Mouse (Mus musculus): ENCODE data around the gene Cox6a1. TPM values are rescaled to one million over a fixed set of nuclear protein-coding genes. Genes with fewer than 3 reads are reported as not detected.
A peak's percentile ranks its signal among the peaks of the same experiment; 100 is the strongest.
"Not testable (repeated sequence)": the region's sequence is repeated elsewhere in the genome, so short reads cannot be mapped to it uniquely, and the experiment has no call there.

Gene Cox6a1
- 981 and 995 TPM in 2 replicates for polyA plus RNA-seq (2015; fragmentation: Nextera tagmentation; extraction: Ambion mirVana)

DNA sequence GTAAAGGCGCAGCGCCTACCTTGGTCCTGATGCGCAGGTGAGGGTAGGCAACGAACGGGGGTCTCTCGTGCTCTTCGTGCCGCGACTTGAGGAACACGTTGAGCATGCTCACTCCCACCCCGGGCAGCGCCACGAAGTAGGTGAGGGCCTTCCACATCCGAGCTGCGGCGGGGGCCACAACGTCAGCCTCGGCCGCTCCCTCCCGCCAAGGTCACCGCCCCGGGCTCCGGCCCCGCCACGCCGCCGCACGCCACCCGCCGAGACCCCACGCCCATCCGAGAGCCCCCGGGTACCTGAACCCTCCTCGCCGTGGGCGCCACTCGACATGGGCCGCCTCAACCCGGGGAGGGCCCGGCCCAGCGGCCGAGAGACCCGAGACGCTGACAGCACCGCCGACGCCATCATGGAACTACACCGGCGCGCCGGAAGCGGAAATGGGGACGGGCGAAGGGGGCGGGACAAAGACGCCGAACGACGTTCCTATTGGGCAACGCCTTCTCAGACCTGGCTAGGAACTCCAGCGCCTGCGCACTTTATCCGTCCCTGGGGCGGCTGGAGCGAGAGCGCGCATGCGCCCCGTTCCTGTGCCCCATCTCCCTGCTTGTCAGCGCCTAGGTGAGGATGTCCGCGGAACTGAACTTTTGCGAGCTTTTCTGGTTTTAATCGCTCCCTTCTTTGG is at the start of gene Cox6a1:
TSS of gene Cox6a1 (minus strand) at position 436 of the 679 bp plus-strand sequence.
- Histone ChIP-seq H3K9ac (peak within 1 kb of the TSS; percentile 91), H3K27me3 (no peaks in the 10 kb centered on the region), H3K27ac (peak within 1 kb of the TSS; percentile 80), H3K4me1 (peaks cover 22% of the 10 kb centered on the region), H3K9me3 (replicated peaks) (no peaks in the 10 kb centered on the region; the same call in 1 of the 2 replicates), H3K36me3 (peaks cover 34% of the 10 kb centered on the region), H3K4me3 (replicated peaks) (peak within 1 kb of the TSS; percentile 94), H3K4me2 (peak within 1 kb of the TSS; percentile 88)
- WGBS = under 1% methylated on average over 74 of the region's 74 CpGs
- ATAC-seq (replicated peaks; ENCODE audit: low FRiP score) = peak; percentile 94

DNA sequence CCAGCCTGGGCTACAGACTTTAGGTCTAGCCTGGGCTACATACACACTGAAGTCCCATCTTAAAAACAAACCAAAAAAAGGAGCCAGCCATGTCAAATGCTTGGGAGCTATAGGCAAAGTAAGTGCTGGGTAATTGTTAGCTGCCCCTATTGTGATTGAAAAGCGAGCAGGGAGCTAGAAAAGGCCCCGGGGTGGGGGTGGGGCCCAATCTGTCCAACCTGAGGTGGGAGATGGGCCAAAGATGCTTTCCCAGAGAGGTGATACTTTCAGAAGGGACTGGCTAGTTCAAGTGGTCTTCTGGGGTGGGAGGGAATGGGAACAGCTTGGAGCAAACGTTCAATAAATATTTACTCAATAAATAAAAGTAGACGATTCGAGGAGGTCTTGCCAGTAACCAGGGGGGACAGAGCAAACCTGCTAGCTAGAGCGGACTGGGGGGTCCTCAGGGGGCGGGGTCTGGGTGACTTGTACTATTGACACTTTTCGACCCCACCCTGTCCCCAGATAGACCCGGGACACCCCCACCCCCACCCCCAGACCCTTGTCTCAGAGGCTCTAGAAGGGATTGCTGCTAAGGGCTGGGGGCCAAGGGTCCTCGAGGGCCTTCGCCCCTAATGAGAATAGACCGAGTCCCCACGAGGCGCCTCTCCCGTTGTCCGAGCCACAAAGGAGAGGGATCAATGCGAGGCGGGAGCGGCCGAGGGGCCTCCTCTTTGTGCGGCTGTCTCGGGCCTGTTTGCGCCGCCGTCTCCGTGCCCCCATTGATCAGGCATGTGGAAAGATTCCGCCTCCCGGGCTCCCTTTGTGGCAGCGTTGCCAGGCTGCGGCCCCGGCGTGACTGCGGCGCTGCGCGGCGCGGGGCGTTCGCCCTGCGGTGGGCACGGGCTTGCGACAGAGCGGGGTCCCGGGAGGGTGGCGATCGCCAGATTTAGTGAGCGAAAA is 49.3 kb upstream of the Cox6a1 start:
- no peak for ATAC-seq (replicated peaks; ENCODE audit: low FRiP score)
- WGBS = 3% methylated on average over 47 of the region's 48 CpGs

DNA sequence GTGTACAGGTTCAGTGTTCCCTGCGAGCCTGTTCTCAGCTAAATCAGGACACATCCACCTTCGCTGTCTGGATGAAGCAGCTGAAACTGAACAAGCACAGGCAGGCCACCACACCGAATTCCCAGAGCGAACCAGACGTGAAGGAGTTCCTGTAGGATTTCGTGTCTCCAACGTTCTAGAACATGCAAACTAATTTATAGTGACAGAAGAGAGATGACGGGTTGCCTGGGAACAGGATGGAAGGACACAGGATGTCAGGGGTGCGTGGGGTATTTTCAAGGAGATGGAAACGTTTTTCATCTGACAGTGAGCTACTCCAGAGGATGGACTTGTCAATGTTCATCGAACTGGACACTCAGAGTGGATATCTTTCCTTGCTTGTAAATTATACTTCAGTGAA is 47.9 kb upstream of the Cox6a1 start:
- peaks cover 47% of the 10 kb centered on the region for H3K4me1 ChIP-seq
- H3K36me3 ChIP-seq = no peaks in the 10 kb centered on the region
- no peak for ATAC-seq (replicated peaks; ENCODE audit: low FRiP score)
- no peak overlapping the region for H3K9ac ChIP-seq
- 45% methylated on average over 11 of the region's 11 CpGs for WGBS
- H3K27me3 ChIP-seq = peaks cover 7% of the 10 kb centered on the region; the same call in 1 of the 2 replicates
- H3K9me3 ChIP-seq (replicated peaks) = no peaks in the 10 kb centered on the region
- no peak overlapping the region for H3K27ac ChIP-seq
- H3K4me2 ChIP-seq = no peak overlapping the region
- H3K4me3 ChIP-seq (replicated peaks) = no peak overlapping the region

More for the DNA sequence above, 49.3 kb upstream of the Cox6a1 start:
- Histone ChIP-seq H3K4me3 (replicated peaks) (peak overlapping the region; percentile 46), H3K9me3 (replicated peaks) (no peaks in the 10 kb centered on the region), H3K27me3 (peaks cover 7% of the 10 kb centered on the region; the same call in 1 of the 2 replicates), H3K9ac (peak overlapping the region; percentile 58), H3K4me1 (peaks cover 42% of the 10 kb centered on the region), H3K36me3 (no peaks in the 10 kb centered on the region), H3K27ac (peak overlapping the region; percentile 56), H3K4me2 (peak overlapping the region; percentile 88)

DNA sequence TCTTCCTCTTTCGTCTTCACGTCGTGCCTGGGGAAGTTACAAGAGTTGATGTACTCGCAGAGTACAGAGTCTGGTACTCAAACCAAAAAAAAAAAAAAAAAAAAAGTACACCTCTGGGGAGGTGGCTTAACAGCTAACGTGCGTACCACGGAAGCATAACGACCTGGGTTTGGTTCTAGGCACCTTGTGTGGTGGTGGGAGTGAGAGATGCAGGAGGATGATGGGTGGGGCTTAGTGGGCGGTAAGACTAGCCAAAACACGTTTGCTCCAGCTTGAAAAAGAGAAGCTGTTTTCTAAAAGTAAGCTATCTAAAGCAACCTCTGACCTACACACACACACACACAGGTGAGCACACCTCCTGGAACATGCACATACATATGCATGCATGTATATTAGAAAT is 46.1 kb upstream of the Cox6a1 start:
- peak overlapping the region; percentile 27 for H3K4me2 ChIP-seq
- H3K9ac ChIP-seq = no peak overlapping the region
- no peak for ATAC-seq (replicated peaks; ENCODE audit: low FRiP score)
- H3K9me3 ChIP-seq (replicated peaks) = no peaks in the 10 kb centered on the region
- 10% methylated on average over 10 of the region's 10 CpGs for WGBS
- H3K4me1 ChIP-seq = peaks cover 47% of the 10 kb centered on the region
- 0 out of 2 replicates have a peak, but pooled peaks cover 3% of the 10 kb centered on the region for H3K27me3 ChIP-seq
- H3K36me3 ChIP-seq = no peaks in the 10 kb centered on the region
- H3K4me3 ChIP-seq (replicated peaks) = no peak overlapping the region
- peak overlapping the region; percentile 60 for H3K27ac ChIP-seq

DNA sequence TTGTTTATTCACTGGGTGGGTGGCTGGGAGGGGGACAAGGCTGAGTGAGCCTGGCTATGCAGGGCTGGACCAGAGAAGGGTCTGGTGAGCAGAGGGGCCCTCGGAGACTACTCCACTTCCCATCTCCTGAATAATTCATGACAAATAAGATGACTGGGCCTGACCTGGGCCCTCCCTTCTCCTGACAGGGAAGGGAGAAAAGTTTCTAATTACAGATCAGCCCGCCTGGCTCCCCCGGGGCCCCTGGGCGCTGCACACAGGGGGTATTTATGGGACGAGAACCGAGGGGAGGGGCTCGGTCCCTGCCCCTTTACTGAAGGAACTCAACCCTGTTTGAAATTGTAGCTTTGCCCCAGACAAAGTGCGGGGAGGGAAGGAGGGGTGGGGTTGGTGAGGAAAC is 45.4 kb upstream of the Cox6a1 start:
- Histone ChIP-seq H3K36me3 (no peaks in the 10 kb centered on the region), H3K4me2 (peak overlapping the region; percentile 27), H3K27me3 (0 out of 2 replicates have a peak, but pooled peaks cover 3% of the 10 kb centered on the region), H3K9me3 (replicated peaks) (no peaks in the 10 kb centered on the region), H3K4me3 (replicated peaks) (no peak overlapping the region), H3K27ac (peak overlapping the region; percentile 60), H3K9ac (no peak overlapping the region), H3K4me1 (peaks cover 47% of the 10 kb centered on the region)
- 3% methylated on average over 8 of the region's 8 CpGs for WGBS
- peak; percentile 93 for ATAC-seq (replicated peaks; ENCODE audit: low FRiP score)

DNA sequence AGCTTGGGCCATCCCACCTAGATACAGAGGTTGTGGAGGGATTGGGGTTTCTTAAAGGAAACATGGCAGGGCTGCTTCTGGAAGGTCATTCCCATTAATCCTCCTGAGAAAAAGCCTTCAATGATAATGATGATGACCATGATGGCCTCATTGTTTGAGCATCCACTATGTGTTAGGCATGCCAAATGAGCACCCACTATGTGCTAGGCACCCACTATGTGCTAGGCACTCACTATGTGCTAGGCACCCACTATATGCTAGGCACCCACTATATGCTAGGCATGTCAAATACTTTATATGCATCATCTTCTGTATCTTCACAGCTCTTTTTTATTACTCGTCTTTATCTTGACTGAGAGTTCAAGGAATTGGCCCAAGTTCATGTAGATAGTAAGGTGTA is 44.2 kb upstream of the Cox6a1 start:
- WGBS = 80% methylated on average over 1 of the region's 1 CpGs
- H3K9ac ChIP-seq = no peak overlapping the region
- no peaks in the 10 kb centered on the region for H3K36me3 ChIP-seq
- ATAC-seq (replicated peaks; ENCODE audit: low FRiP score) = no peak
- no peak overlapping the region for H3K4me2 ChIP-seq
- no peak overlapping the region for H3K27ac ChIP-seq
- H3K9me3 ChIP-seq (replicated peaks) = no peaks in the 10 kb centered on the region
- H3K4me3 ChIP-seq (replicated peaks) = no peak overlapping the region
- H3K4me1 ChIP-seq = peaks cover 35% of the 10 kb centered on the region
- H3K27me3 ChIP-seq = 0 out of 2 replicates have a peak, but pooled peaks cover 3% of the 10 kb centered on the region

DNA sequence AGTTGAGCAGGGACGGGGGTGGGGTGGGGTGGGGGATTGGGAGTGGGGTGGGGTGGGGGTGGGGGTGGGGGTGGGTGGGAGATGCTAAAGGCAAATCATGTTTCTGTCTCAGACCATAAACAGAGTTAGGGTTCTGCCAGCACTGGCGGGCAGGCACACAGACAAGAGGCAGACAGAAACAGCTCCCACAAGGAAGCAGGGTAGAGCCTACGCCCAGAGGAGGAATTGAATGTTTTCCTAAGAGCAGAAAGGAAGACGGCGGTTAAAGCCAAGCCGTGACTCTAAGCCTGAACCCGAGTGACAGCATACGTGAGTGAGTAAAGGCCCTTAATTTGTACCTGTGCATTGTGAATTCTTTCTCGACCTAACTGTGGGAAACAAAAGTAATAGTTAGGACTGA is 43.2 kb upstream of the Cox6a1 start:
- Histone ChIP-seq H3K9me3 (replicated peaks) (no peaks in the 10 kb centered on the region), H3K9ac (no peak overlapping the region), H3K27ac (peak overlapping the region; percentile 20; the same call in 1 of the 2 replicates), H3K4me1 (peaks cover 32% of the 10 kb centered on the region), H3K27me3 (no peaks in the 10 kb centered on the region), H3K4me2 (no peak overlapping the region), H3K36me3 (no peaks in the 10 kb centered on the region), H3K4me3 (replicated peaks) (no peak overlapping the region)
- ATAC-seq (replicated peaks; ENCODE audit: low FRiP score) = no peak
- WGBS = 16% methylated on average over 9 of the region's 9 CpGs

DNA sequence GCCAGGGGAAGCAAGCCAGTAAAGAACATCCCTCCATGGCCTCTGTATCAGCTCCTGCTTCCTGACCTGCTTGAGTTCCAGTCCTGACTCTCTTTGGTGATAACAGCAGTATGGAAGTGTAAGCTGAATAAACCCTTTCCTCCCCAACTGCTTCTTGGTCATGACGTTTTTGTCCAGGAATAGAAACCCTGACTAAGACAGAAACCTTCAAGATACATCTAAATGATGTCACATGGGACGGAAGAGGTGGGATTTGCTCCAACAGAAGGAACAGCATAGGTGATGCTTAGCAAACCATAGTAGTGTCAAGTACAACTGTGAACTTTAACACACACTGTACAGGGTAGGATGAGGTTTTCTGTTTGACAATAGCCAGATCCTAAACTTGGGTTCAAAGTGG is 30.1 kb upstream of the Cox6a1 start:
- not testable (repeated sequence) for H3K9me3 ChIP-seq (replicated peaks); H3K4me1 ChIP-seq; H3K4me3 ChIP-seq (replicated peaks); H3K27ac ChIP-seq; H3K27me3 ChIP-seq; H3K4me2 ChIP-seq; H3K36me3 ChIP-seq; H3K9ac ChIP-seq; ATAC-seq (replicated peaks; ENCODE audit: low FRiP score)
- WGBS = 80% methylated on average over 2 of the region's 2 CpGs

DNA sequence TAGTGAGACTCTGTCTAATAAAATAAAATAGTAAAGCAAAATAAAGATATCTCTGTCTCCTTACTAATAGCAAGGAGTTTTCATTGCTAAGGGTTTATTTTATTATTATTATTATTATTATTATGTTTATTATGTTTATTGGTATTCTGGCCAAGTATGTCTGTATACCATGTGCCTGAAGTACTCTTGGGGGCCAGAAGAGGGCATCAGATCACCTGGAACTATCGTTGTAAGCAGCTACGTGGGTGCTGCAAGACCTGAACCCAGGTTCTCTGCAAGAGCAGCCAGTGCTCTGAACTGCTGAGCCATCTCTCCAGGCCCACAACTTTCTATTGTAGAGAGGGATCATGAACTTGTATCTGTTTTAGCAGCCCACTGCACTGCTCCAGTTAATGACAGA is 26.7 kb upstream of the Cox6a1 start:
- no peak overlapping the region for H3K4me2 ChIP-seq
- WGBS = 86% methylated on average over 2 of the region's 2 CpGs
- no peak overlapping the region for H3K4me3 ChIP-seq (replicated peaks)
- H3K4me1 ChIP-seq = peaks cover 18% of the 10 kb centered on the region
- no peaks in the 10 kb centered on the region for H3K36me3 ChIP-seq
- H3K9ac ChIP-seq = no peak overlapping the region
- H3K27me3 ChIP-seq = no peaks in the 10 kb centered on the region
- H3K9me3 ChIP-seq (replicated peaks) = no peaks in the 10 kb centered on the region
- H3K27ac ChIP-seq = no peak overlapping the region
- no peak for ATAC-seq (replicated peaks; ENCODE audit: low FRiP score)

DNA sequence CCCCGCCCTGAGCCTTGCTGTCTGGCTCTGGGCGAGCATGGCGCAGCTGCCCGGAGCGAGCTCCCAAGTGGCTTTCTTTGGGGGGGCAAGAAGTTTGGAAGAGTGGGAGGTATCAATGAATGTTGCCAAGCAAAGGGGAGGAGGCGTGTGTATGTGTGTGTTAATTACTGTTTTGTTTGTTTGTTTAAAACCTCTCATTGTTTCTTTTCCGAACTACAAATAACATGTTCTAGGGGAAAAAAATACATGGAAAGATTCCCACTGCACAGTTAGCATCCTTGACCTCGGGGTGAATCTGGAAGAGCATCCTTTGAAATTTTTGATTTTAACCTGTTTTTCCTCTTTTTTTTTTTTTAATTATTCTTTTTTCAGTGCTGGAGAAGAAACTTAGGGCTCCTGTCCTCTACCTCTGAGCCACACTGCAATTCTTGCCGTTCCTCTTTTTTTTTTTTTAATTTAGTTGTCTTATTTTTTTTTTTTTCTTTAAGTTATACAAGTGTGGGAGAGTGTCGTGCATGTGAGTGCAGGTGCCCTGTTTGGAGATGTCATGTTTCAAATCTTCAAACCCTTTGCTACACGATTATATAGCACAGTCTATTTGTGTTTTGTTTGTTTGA is 25.5 kb upstream of the Cox6a1 start:
- WGBS = 12% methylated on average over 11 of the region's 11 CpGs
- Histone ChIP-seq H3K9me3 (replicated peaks) (no peaks in the 10 kb centered on the region), H3K36me3 (no peaks in the 10 kb centered on the region), H3K4me2 (peak overlapping the region; percentile 69), H3K27me3 (no peaks in the 10 kb centered on the region), H3K9ac (peak overlapping the region; percentile 45; the same call in 1 of the 2 replicates), H3K4me1 (peaks cover 18% of the 10 kb centered on the region), H3K4me3 (replicated peaks) (peak overlapping the region; percentile 33), H3K27ac (peak overlapping the region; percentile 71)
- ATAC-seq (replicated peaks; ENCODE audit: low FRiP score) = no peak

DNA sequence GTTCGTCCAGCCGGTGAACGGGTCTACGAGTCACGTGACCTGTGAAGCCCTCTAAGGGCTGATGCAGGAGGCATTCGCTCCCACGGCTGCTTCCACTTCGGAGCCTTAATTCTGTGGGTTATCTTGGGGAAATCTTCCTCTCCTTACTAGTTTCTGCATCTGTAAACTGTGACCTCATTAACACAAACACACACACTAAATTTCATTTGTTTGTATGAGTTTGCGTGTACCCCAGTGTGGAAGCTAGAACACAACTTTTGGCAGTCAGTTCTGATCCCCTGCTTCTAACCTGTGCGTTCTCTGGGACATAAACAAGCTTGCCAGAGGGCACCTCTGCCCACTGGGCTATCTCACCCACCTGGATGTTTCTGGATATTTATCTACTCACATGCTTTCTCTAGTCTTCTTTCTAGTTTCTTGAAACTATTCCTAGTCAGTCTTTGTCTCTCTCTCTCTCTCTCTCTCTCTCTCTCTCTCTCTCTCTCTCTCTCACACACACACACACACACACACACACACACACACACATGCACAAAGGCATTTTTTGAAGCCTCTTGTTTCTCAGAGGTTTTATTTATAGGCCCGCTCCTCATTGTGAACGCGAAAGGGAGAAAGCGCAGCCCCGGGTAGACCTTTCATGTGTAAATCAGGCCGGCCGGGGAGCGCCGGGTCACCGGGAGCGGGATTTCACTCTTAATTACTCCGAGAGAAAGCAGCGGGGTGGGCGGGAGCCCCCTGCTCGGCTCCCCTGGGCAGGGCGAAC is 24.8 kb upstream of the Cox6a1 start:
- WGBS = 13% methylated on average over 26 of the region's 26 CpGs
- no peaks in the 10 kb centered on the region for H3K36me3 ChIP-seq
- ATAC-seq (replicated peaks; ENCODE audit: low FRiP score) = peak; percentile 59; the same call in 1 of the 2 replicates
- no peaks in the 10 kb centered on the region for H3K27me3 ChIP-seq
- H3K4me2 ChIP-seq = peak overlapping the region; percentile 69
- H3K27ac ChIP-seq = peak overlapping the region; percentile 71
- H3K9me3 ChIP-seq (replicated peaks) = no peaks in the 10 kb centered on the region
- peak overlapping the region; percentile 45; the same call in 1 of the 2 replicates for H3K9ac ChIP-seq
- H3K4me3 ChIP-seq (replicated peaks) = peak overlapping the region; percentile 33
- H3K4me1 ChIP-seq = peaks cover 18% of the 10 kb centered on the region
